Mouse (Mus musculus) erythroblast, adult 5-6 weeks (primary cell): ENCODE results near the gene 4930590J08Rik. TPM values are rescaled to one million over a fixed set of nuclear protein-coding genes. Genes with fewer than 3 reads are reported as not detected.

Experiments used
- ATAC-seq: replicated peaks from 2 replicates; pipeline ENCODE4 v1.8.0; 2016; ENCODE audit warnings: moderate number of reproducible peaks, mild to moderate bottlenecking, moderate TSS enrichment, inconsistent platforms; ENCODE audit not compliant: poor library complexity, low FRiP score, severe bottlenecking
- total RNA-seq, 2 experiments: library from RNA; stranded (forward) in 1 of 2; stranded (reverse) in 1 of 2; fragments of 150-400 nt in 1 of 2; fragments of 200-764, 138-1000 nt in 1 of 2; gene quantifications; 2 replicates each; pipeline versions ENCODE4 v1.2.3 to v1.2.4; 2015 to 2017; ENCODE audit warnings: low replicate concordance in 2 of 2

The 4930590J08Rik gene
- total RNA-seq, 2 experiments from 2014 or later, result 0.51 TPM; not detected in 1

- ATAC-seq, result no peak
Measured at GRCm38 (mm10) chr6:91960028-91960811, 57.6 kb downstream of the 4930590J08Rik start.

GRCm38 (mm10) chr6:91963429-91963828 is 60.8 kb downstream of the 4930590J08Rik start:
- no peak for ATAC-seq

- no peak for ATAC-seq
Measured at GRCm38 (mm10) chr6:91965060-91965459, 62.5 kb downstream of the 4930590J08Rik start.

- ATAC-seq, result no peak
Measured at GRCm38 (mm10) chr6:91966006-91966405, 63.4 kb downstream of the 4930590J08Rik start.

- ATAC-seq, result no peak
Measured at GRCm38 (mm10) chr6:91972201-91972646, 69.6 kb downstream of the 4930590J08Rik start.

GRCm38 (mm10) chr6:91973972-91974371 is 71.4 kb downstream of the 4930590J08Rik start:
- no peak for ATAC-seq

- no peak for ATAC-seq
Measured at GRCm38 (mm10) chr6:91978371-91979300, 76.0 kb downstream of the 4930590J08Rik start, which contains the start of gene Fgd5. Gene Fgd5 (plus strand): TSS chr6:91978878.

GRCm38 (mm10) chr6:91979301-91979996 is 76.8 kb downstream of the 4930590J08Rik start:
- ATAC-seq, result no peak

GRCm38 (mm10) chr6:91980011-91980410 is 77.4 kb downstream of the 4930590J08Rik start:
- no peak for ATAC-seq

GRCm38 (mm10) chr6:91990101-91990500 is 87.5 kb downstream of the 4930590J08Rik start:
- no peak for ATAC-seq

GRCm38 (mm10) chr6:91992823-91993222 is 90.2 kb downstream of the 4930590J08Rik start:
- peak; percentile 81 for ATAC-seq

GRCm38 (mm10) chr6:91993795-91994505 is 91.3 kb downstream of the 4930590J08Rik start:
- ATAC-seq, result peak; percentile 75

- no peak for ATAC-seq
Measured at GRCm38 (mm10) chr6:91996072-91996471, 93.5 kb downstream of the 4930590J08Rik start.

Other genes with a start within 250 kb of the 4930590J08Rik start
- 12.1 and 15.0 TPM in 2 replicates for gene Slc6a6, start 218.8 kb upstream of the 4930590J08Rik start, total RNA-seq (2015; ENCODE audit: low replicate concordance)
- gene Slc6a6, start 218.8 kb upstream of the 4930590J08Rik start, total RNA-seq (2017; ENCODE audit: low replicate concordance), result 7.1 and 11.6 TPM in 2 replicates
- gene Grip2, start 75.6 kb upstream of the 4930590J08Rik start, total RNA-seq (2015; ENCODE audit: low replicate concordance), result not detected in 2 replicates
- gene Grip2, start 75.6 kb upstream of the 4930590J08Rik start, total RNA-seq (2017; ENCODE audit: low replicate concordance), result not detected in 2 replicates
- 16.7 and 21.7 TPM in 2 replicates for gene Ccdc174, start 24.8 kb upstream of the 4930590J08Rik start, total RNA-seq (2015; ENCODE audit: low replicate concordance)
- 23.2 and 48.7 TPM in 2 replicates for gene Ccdc174, start 24.8 kb upstream of the 4930590J08Rik start, total RNA-seq (2017; ENCODE audit: low replicate concordance)
- gene Fgd5, start 76.1 kb downstream of the 4930590J08Rik start, total RNA-seq (2015; ENCODE audit: low replicate concordance), result not detected in 2 replicates
- gene Fgd5, start 76.1 kb downstream of the 4930590J08Rik start, total RNA-seq (2017; ENCODE audit: low replicate concordance), result 0.70 TPM in 1 of 2 replicates, not detected in the other
- gene Nr2c2, start 188.6 kb downstream of the 4930590J08Rik start, total RNA-seq (2015; ENCODE audit: low replicate concordance), result 15.2 and 17.1 TPM in 2 replicates
- 19.3 and 25.2 TPM in 2 replicates for gene Nr2c2, start 188.6 kb downstream of the 4930590J08Rik start, total RNA-seq (2017; ENCODE audit: low replicate concordance)